Mouse (Mus musculus) ES-Bruce4 (cell line): Measurements from ENCODE around the gene Slc25a53.

Source experiments
- CTCF ChIP-seq: IDR thresholded peaks from one replicate; pipeline ENCODE4 v1.8.1; 2011; ENCODE audit warnings: low read depth, low read length
- EP300 ChIP-seq: IDR thresholded peaks from 2 replicates; pipeline ENCODE4 v1.6.1; 2011; ENCODE audit warnings: low read depth, low read length; ENCODE audit not compliant: insufficient read depth
- POLR2A ChIP-seq: IDR thresholded peaks from one replicate; pipeline ENCODE4 v1.8.1; 2011; ENCODE audit warnings: low read length; ENCODE audit not compliant: insufficient read depth

DNA sequence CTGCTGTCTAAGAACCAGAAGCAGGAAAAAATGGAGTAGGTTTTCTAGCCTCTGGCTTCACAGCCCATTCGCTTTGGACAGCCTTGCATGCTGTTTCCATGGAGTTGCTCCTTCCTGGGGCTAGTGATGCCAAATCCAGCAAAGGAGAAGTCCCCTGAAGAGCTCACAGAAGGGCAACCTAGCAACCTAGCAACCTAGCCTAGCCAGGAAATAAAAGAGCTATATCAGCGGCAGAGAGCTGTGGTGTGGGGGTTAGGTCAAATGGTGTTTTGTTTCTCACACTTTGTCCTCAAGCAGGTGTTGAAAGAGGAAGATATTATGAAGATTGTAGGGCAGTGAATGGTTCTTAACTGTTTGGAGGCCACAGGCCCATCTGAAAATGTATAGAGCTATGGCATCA lies 46.8 kb downstream of the Slc25a53 start:
- TF ChIP-seq POLR2A (no peak), CTCF (no peak), EP300 (no peak)
